Mouse (Mus musculus) midbrain, embryonic 13.5 days (tissue): ENCODE measurements around the gene Gm17304. TPM values are rescaled to one million over a fixed set of nuclear protein-coding genes. Genes with fewer than 3 reads are reported as not detected.

ENCODE experiments used
- ATAC-seq: fragments of 200-750 bp; cut with Nextera tagmentation; 2 replicates; pipeline ENCODE4 v1.8.0; 2017; ENCODE audit warnings: mild to moderate bottlenecking, moderate TSS enrichment, moderate library complexity
- H3K27ac ChIP-seq: fragments of 300-500 bp; sonication (generic); 2 replicates; pipeline ENCODE4 v1.5.1; 2015; ENCODE audit warnings: inconsistent platforms, mild to moderate bottlenecking, moderate library complexity
- H3K27me3 ChIP-seq: fragments of 300-500 bp; sonication (generic); 2 replicates; pipeline ENCODE4 v1.6.1; 2015; ENCODE audit warnings: mild to moderate bottlenecking, inconsistent platforms
- H3K36me3 ChIP-seq: fragments of 300-500 bp; sonication (generic); 2 replicates; pipeline ENCODE4 v1.6.1; 2015; ENCODE audit warnings: mild to moderate bottlenecking, inconsistent platforms
- H3K4me1 ChIP-seq: fragments of 300-500 bp; sonication (generic); replicated peaks from 2 replicates; pipeline ENCODE4 v1.6.1; 2015; ENCODE audit warnings: inconsistent platforms
- H3K4me2 ChIP-seq: fragments of 300-500 bp; sonication (generic); replicated peaks from 2 replicates; pipeline ENCODE4 v1.6.1; 2015; ENCODE audit warnings: moderate library complexity, mild to moderate bottlenecking, inconsistent platforms
- H3K4me3 ChIP-seq: fragments of 300-500 bp; sonication (generic); replicated peaks from 2 replicates; pipeline ENCODE4 v1.5.1; 2015; ENCODE audit warnings: mild to moderate bottlenecking, inconsistent platforms
- H3K9ac ChIP-seq: fragments of 300-500 bp; sonication (generic); replicated peaks from 2 replicates; pipeline ENCODE4 v1.6.1; 2015; ENCODE audit warnings: mild to moderate bottlenecking, inconsistent platforms
- H3K9me3 ChIP-seq: fragments of 300-500 bp; sonication (generic); 2 replicates; pipeline ENCODE4 v1.6.1; 2016; ENCODE audit warnings: mild to moderate bottlenecking, inconsistent platforms
- WGBS: fragments of 180-500 bp; shearing (Covaris S2); methylation state at CpG from one replicate; pipeline ENCODE4 v1.1.7; 2015; 5-methylcytosine and 5-hydroxymethylcytosine counted together
- polyA plus RNA-seq: library from polyadenylated mRNA; unstranded; fragments of >200 nt; fragmentation: Nextera tagmentation; extraction: Ambion mirVana; gene quantifications from 2 replicates; pipeline ENCODE4 v1.2.1, GENCODE M21; 2015

Gene Gm17304
- polyA plus RNA-seq, 1 experiment from 2014 or later, result not detected

- Histone ChIP-seq H3K27me3 (no peaks in the 10 kb centered on the region), H3K4me1 (no peaks in the 10 kb centered on the region), H3K4me3 (no peak overlapping the region), H3K27ac (no peak overlapping the region), H3K36me3 (peaks cover 18% of the 10 kb centered on the region), H3K9me3 (no peaks in the 10 kb centered on the region), H3K4me2 (no peak overlapping the region), H3K9ac (no peak overlapping the region)
- 92% methylated on average over 5 of the region's 5 CpGs for WGBS
- ATAC-seq, result no peak
Observed at GRCm38 (mm10) chr5:106590686-106591085, 18.2 kb upstream of the Gm17304 start.

DNA sequence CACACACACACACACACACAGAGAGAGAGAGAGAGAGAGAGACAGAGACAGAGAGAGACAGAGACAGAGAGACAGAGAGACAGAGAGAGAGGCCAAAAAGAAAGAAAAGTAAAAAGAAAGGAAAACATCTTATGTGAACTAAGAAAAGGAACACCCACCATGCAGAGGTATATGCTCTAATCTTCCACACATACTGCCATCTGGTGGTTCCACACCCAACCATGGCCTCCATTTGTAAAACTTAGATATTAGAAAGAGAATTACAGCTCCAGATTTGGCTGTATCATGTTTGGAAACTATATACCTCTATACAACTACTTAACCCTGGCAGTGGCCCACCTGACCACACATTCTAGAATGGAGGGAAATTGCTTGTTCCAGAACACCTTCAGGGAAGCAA is 14.5 kb upstream of the Gm17304 start:
- no peak overlapping the region for H3K9ac ChIP-seq
- no peak overlapping the region for H3K4me2 ChIP-seq
- H3K9me3 ChIP-seq, result no peaks in the 10 kb centered on the region
- H3K27ac ChIP-seq, result no peak overlapping the region
- no peak for ATAC-seq
- no peak overlapping the region for H3K4me3 ChIP-seq
- H3K27me3 ChIP-seq, result no peaks in the 10 kb centered on the region
- H3K36me3 ChIP-seq, result peaks cover 11% of the 10 kb centered on the region
- H3K4me1 ChIP-seq, result peaks cover 15% of the 10 kb centered on the region

DNA sequence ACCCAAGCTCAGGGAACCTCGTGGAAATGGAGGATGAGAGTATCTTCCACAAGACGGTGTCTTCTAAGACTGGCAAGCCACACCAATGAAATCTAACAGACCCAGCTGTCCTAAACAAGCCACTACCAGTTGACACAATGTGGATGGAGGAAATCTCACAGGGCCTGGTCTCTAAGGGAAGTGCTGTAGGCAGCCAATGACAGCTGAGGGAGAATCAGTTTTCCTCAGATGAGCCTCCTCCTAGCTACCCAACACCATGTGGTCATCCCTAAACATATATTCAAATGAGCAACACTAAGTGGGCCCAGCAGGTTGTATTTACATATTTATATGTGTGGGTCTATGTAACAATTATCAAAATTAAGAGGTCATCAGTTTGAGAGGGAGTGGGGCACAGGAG is 11.4 kb upstream of the Gm17304 start:
- Histone ChIP-seq H3K4me1 (peaks cover 28% of the 10 kb centered on the region), H3K4me2 (no peak overlapping the region), H3K27me3 (no peaks in the 10 kb centered on the region), H3K9ac (no peak overlapping the region), H3K27ac (no peak overlapping the region), H3K9me3 (no peaks in the 10 kb centered on the region), H3K4me3 (no peak overlapping the region), H3K36me3 (no peaks in the 10 kb centered on the region; the same call in 1 of the 2 replicates)
- ATAC-seq, result peak; percentile 35; the same call in 1 of the 2 replicates
- WGBS, result 83% methylated on average over 2 of the region's 2 CpGs

DNA sequence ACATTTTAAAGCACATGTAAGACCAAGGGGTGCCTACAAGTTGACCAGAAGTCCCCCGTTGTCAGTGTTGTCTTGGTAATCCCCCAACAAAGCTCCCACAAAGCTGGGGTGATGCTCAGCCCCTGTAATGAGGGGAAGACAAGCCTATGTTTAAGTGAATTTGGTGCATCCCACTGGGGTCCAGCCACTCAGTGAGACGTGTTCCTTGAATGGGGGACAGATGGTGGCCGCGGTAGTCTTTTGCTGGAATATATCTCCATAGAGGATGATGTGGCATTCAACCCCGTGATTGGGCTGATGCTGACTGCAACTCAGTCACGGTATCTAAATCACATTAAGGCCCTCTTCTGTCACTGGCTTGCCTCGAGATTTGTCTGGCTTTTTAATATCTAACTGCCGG is 9.4 kb upstream of the Gm17304 start:
- no peaks in the 10 kb centered on the region for H3K9me3 ChIP-seq
- H3K36me3 ChIP-seq, result no peaks in the 10 kb centered on the region
- H3K4me3 ChIP-seq, result no peak overlapping the region
- no peaks in the 10 kb centered on the region for H3K27me3 ChIP-seq
- peak; percentile 73 for ATAC-seq
- no peak overlapping the region for H3K9ac ChIP-seq
- WGBS, result 37% methylated on average over 8 of the region's 8 CpGs
- peaks cover 28% of the 10 kb centered on the region for H3K4me1 ChIP-seq
- H3K27ac ChIP-seq, result peak overlapping the region; percentile 49; the same call in 1 of the 2 replicates
- H3K4me2 ChIP-seq, result no peak overlapping the region

GRCm38 (mm10) chr5:106604381-106604780 is 4.5 kb upstream of the Gm17304 start:
- no peak for ATAC-seq
- no peaks in the 10 kb centered on the region for H3K9me3 ChIP-seq
- WGBS, result 94% methylated on average over 5 of the region's 5 CpGs
- H3K9ac ChIP-seq, result no peak overlapping the region
- H3K27me3 ChIP-seq, result no peaks in the 10 kb centered on the region
- no peak overlapping the region for H3K27ac ChIP-seq
- H3K4me1 ChIP-seq, result peaks cover 13% of the 10 kb centered on the region
- H3K36me3 ChIP-seq, result peaks cover 6% of the 10 kb centered on the region; the same call in 1 of the 2 replicates
- H3K4me2 ChIP-seq, result no peak overlapping the region
- no peak overlapping the region for H3K4me3 ChIP-seq

DNA sequence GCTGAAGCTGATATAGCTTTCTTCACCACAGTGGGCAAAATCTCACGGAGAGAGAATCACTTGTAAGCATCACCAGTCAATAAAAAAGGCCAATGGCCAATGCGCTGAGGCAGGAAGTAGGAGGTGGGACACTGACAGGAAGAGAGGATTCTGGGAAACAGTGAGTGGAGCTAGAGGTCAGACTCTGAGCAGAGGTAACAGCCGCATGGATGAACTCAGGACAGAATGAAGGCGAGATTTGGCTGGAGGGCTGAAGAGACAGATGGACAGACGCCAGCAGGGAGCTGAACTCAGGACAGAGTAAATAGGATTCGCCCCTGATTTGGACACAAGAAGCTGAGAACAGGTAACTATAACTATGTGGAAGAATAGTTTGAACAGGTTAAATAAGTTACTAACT is 3.8 kb upstream of the Gm17304 start:
- no peak for ATAC-seq
- no peak overlapping the region for H3K4me3 ChIP-seq
- no peak overlapping the region for H3K4me2 ChIP-seq
- no peak overlapping the region for H3K27ac ChIP-seq
- peaks cover 6% of the 10 kb centered on the region; the same call in 1 of the 2 replicates for H3K36me3 ChIP-seq
- H3K9ac ChIP-seq, result no peak overlapping the region
- H3K9me3 ChIP-seq, result no peaks in the 10 kb centered on the region
- WGBS, result 93% methylated on average over 6 of the region's 6 CpGs
- H3K27me3 ChIP-seq, result no peaks in the 10 kb centered on the region
- H3K4me1 ChIP-seq, result peaks cover 6% of the 10 kb centered on the region

DNA sequence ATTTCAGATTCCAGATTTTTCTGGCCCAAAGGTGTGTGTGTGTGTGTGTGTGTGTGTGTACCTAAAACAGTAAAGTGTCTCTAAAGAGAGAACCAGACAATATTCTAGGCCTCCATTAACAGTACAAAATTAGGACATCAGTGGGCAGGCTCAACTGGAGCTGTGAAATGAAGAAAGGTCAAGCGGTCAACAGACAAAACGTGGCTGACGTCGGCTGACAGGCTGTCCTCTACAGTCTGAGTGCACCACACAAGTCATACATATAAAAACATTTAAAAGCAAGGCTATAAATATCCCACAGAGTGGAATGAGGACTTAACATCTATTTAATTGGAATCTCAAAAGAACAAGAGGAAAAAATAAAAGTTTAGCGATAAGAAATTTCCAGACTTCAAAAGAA is 1.8 kb upstream of the Gm17304 start:
- H3K36me3 ChIP-seq, result peaks cover 10% of the 10 kb centered on the region
- H3K4me1 ChIP-seq, result no peaks in the 10 kb centered on the region
- no peak overlapping the region for H3K27ac ChIP-seq
- no peaks in the 10 kb centered on the region for H3K9me3 ChIP-seq
- WGBS, result 82% methylated on average over 5 of the region's 5 CpGs
- H3K27me3 ChIP-seq, result no peaks in the 10 kb centered on the region
- ATAC-seq, result no peak
- H3K4me2 ChIP-seq, result no peak overlapping the region
- H3K9ac ChIP-seq, result no peak overlapping the region
- no peak overlapping the region for H3K4me3 ChIP-seq

DNA sequence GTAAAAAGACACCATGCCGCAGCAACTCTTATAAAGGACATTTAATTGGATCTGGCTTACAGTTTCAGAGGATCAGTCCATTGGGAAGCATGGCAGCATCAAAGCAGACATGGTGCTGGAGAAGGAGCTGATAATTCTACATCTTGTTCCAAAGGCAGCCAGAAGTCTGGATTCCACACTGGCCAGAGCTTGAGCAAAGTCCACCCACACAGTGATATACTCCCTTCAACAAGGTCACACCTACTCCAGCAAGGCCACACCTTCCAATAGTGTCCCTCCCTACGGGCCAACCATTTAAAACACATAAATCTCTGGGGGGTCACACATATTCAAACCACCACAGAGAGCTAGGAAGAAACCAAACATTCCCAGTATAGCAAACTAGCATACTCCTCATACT is 3.3 kb downstream of the Gm17304 start:
- 95% methylated on average over 2 of the region's 2 CpGs for WGBS
- Histone ChIP-seq H3K4me3 (no peak overlapping the region), H3K27ac (no peak overlapping the region), H3K4me1 (no peaks in the 10 kb centered on the region), H3K36me3 (peaks cover 12% of the 10 kb centered on the region), H3K9me3 (no peaks in the 10 kb centered on the region), H3K4me2 (no peak overlapping the region), H3K9ac (no peak overlapping the region), H3K27me3 (no peaks in the 10 kb centered on the region)
- ATAC-seq, result no peak

DNA sequence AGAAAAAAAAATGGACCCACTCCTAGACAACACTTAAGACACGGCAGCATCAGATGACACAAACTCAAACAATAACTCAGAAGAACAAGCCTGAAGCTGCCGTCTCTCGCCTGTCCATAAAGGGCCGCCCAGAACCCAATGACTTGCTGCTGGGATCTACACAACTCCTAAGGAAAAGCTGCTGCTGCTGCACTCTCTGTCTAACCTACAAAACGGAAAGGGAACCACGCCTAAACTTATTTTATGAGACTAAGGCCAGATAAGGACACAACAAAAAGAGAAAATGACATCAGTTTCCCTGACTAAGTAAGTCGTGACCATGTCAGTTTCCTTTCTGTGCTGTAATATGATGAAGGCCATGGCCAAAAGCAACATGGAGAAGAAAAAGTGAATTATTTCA is 5.7 kb downstream of the Gm17304 start:
- no peak overlapping the region for H3K4me3 ChIP-seq
- no peaks in the 10 kb centered on the region for H3K4me1 ChIP-seq
- no peak overlapping the region for H3K9ac ChIP-seq
- no peak overlapping the region for H3K4me2 ChIP-seq
- H3K36me3 ChIP-seq, result peaks cover 5% of the 10 kb centered on the region
- H3K9me3 ChIP-seq, result no peaks in the 10 kb centered on the region
- H3K27ac ChIP-seq, result no peak overlapping the region
- WGBS, result 89% methylated on average over 7 of the region's 7 CpGs
- no peak for ATAC-seq
- H3K27me3 ChIP-seq, result no peaks in the 10 kb centered on the region

GRCm38 (mm10) chr5:106615006-106615405 is 6.1 kb downstream of the Gm17304 start:
- no peak overlapping the region for H3K9ac ChIP-seq
- 96% methylated on average over 2 of the region's 2 CpGs for WGBS

GRCm38 (mm10) chr5:106620446-106620845 is 11.5 kb downstream of the Gm17304 start:
- H3K4me3 ChIP-seq, result no peak overlapping the region

More at GRCm38 (mm10) chr5:106615006-106615405, 6.1 kb downstream of the Gm17304 start:
- no peak overlapping the region for H3K27ac ChIP-seq
- H3K36me3 ChIP-seq, result peaks cover 5% of the 10 kb centered on the region
- H3K4me3 ChIP-seq, result no peak overlapping the region
- no peaks in the 10 kb centered on the region for H3K27me3 ChIP-seq
- H3K4me1 ChIP-seq, result no peaks in the 10 kb centered on the region
- no peak for ATAC-seq
- H3K9me3 ChIP-seq, result no peaks in the 10 kb centered on the region
- H3K4me2 ChIP-seq, result no peak overlapping the region

GRCm38 (mm10) chr5:106622193-106622592 is 13.3 kb downstream of the Gm17304 start:
- ATAC-seq, result no peak
- H3K27ac ChIP-seq, result no peak overlapping the region
- WGBS, result 93% methylated on average over 5 of the region's 5 CpGs
- H3K4me3 ChIP-seq, result no peak overlapping the region
- 0 out of 2 replicates have a peak, but pooled peaks cover 17% of the 10 kb centered on the region for H3K36me3 ChIP-seq
- no peaks in the 10 kb centered on the region for H3K9me3 ChIP-seq
- no peak overlapping the region for H3K9ac ChIP-seq
- H3K4me1 ChIP-seq, result no peaks in the 10 kb centered on the region
- no peaks in the 10 kb centered on the region for H3K27me3 ChIP-seq
- no peak overlapping the region for H3K4me2 ChIP-seq

More at GRCm38 (mm10) chr5:106620446-106620845, 11.5 kb downstream of the Gm17304 start:
- Histone ChIP-seq H3K36me3 (0 out of 2 replicates have a peak, but pooled peaks cover 17% of the 10 kb centered on the region), H3K27ac (no peak overlapping the region), H3K4me2 (no peak overlapping the region), H3K4me1 (no peaks in the 10 kb centered on the region), H3K9ac (no peak overlapping the region), H3K9me3 (no peaks in the 10 kb centered on the region), H3K27me3 (no peaks in the 10 kb centered on the region)
- ATAC-seq, result no peak
- 93% methylated on average over 6 of the region's 6 CpGs for WGBS

GRCm38 (mm10) chr5:106623337-106623736 is 14.4 kb downstream of the Gm17304 start:
- Histone ChIP-seq H3K9ac (no peak overlapping the region), H3K4me2 (no peak overlapping the region), H3K27me3 (no peaks in the 10 kb centered on the region), H3K4me1 (peaks cover 2% of the 10 kb centered on the region; the same call in 1 of the 2 replicates), H3K27ac (no peak overlapping the region), H3K36me3 (0 out of 2 replicates have a peak, but pooled peaks cover 17% of the 10 kb centered on the region), H3K4me3 (no peak overlapping the region), H3K9me3 (no peaks in the 10 kb centered on the region)
- 94% methylated on average over 4 of the region's 4 CpGs for WGBS
- no peak for ATAC-seq
